Mouse (Mus musculus) lung, embryonic 14.5 days (tissue): ENCODE measurements around the gene Hist1h4h. TPM values are rescaled to one million over a fixed set of nuclear protein-coding genes. Genes with fewer than 3 reads are reported as not detected.
"Not testable (repeated sequence)": the region's sequence is repeated elsewhere in the genome, so short reads cannot be mapped to it uniquely, and the experiment has no call there.

Experiments used
- ATAC-seq: fragments of 200-750 bp; cut with Nextera tagmentation; 2 replicates; pipeline ENCODE4 v1.8.0; 2017; ENCODE audit warnings: mild to moderate bottlenecking, moderate TSS enrichment, moderate library complexity; ENCODE audit not compliant: insufficient read depth
- DNase-seq: peaks from one replicate; pipeline ENCODE4 v3.0.0-alpha.2; 2015
- H3K27ac ChIP-seq: fragments of 300-500 bp; sonication (generic); 2 replicates; pipeline ENCODE4 v1.5.1; 2014; ENCODE audit warnings: low read depth, mild to moderate bottlenecking, moderate library complexity
- H3K27me3 ChIP-seq: fragments of 300-500 bp; sonication (generic); 2 replicates; pipeline ENCODE4 v1.6.1; 2014; ENCODE audit warnings: low read length, control low read depth; ENCODE audit not compliant: insufficient read depth
- H3K36me3 ChIP-seq: fragments of 300-500 bp; sonication (generic); 2 replicates; pipeline ENCODE4 v1.6.1; 2014; ENCODE audit warnings: control low read depth; ENCODE audit not compliant: insufficient read depth
- H3K4me1 ChIP-seq: fragments of 300-500 bp; sonication (generic); 2 replicates; pipeline ENCODE4 v1.6.1; 2014; ENCODE audit warnings: antibody characterized with exemption, control low read depth; ENCODE audit not compliant: insufficient read depth
- H3K4me2 ChIP-seq: fragments of 300-500 bp; sonication (generic); 2 replicates; pipeline ENCODE4 v1.6.1; 2014; ENCODE audit warnings: mild to moderate bottlenecking
- H3K4me3 ChIP-seq: fragments of 300-500 bp; sonication (generic); 2 replicates; pipeline ENCODE4 v1.5.1; 2014; ENCODE audit warnings: low read depth, low read length
- H3K9ac ChIP-seq: fragments of 300-500 bp; sonication (generic); 2 replicates; pipeline ENCODE4 v1.6.1; 2014
- H3K9me3 ChIP-seq: fragments of 300-500 bp; sonication (generic); 2 replicates; pipeline ENCODE4 v1.6.1; 2016; ENCODE audit warnings: low read depth, low read length, control low read depth
- CTCF ChIP-seq: IDR thresholded peaks from 2 replicates; pipeline ENCODE4 v1.5.1; 2016; ENCODE audit warnings: antibody characterized with exemption, low read depth
- WGBS: fragments of 180-500 bp; shearing (Covaris S2); extraction: QIAGEN DNeasy Blood & Tissue Kit; methylation state at CpG from one replicate; pipeline ENCODE4 v1.1.7; 2014; 5-methylcytosine and 5-hydroxymethylcytosine counted together
- microRNA-seq: library from miRNA; unstranded; fragments of <30 nt; microRNA quantifications from one replicate; pipeline ENCODE4, GENCODE M21; 2016; ENCODE audit warnings: borderline number of aligned reads
- polyA plus RNA-seq: library from polyadenylated mRNA; unstranded; fragments of >200 nt; fragmentation: Nextera tagmentation; extraction: Ambion mirVana; gene quantifications from 2 replicates; pipeline ENCODE4 v1.2.1, GENCODE M21; 2014

The Hist1h4h gene
- polyA plus RNA-seq, 1 experiment from 2014 or later = 7.1 TPM

DNA sequence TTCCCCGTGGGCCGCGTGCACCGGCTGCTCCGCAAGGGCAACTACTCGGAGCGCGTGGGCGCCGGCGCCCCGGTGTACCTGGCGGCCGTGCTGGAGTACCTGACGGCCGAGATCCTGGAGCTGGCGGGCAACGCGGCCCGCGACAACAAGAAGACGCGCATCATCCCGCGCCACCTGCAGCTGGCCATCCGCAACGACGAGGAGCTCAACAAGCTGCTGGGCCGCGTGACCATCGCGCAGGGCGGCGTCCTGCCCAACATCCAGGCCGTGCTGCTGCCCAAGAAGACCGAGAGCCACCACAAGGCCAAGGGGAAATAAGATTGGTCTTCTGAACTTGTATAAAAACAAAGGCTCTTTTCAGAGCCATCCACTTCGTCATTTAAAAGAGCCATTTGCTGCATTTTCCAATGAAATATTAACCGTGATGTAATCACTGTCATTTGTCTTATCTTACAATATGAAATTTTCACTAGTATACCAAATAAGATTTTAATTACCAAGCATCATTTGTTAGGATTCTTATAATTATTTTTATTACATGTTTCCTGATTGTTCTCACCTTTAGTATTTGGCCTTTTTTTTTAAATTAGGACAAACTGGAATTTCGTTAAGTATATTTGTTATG is 43.8 kb downstream of the Hist1h4h start:
- DNase-seq = peak; percentile 64

DNA sequence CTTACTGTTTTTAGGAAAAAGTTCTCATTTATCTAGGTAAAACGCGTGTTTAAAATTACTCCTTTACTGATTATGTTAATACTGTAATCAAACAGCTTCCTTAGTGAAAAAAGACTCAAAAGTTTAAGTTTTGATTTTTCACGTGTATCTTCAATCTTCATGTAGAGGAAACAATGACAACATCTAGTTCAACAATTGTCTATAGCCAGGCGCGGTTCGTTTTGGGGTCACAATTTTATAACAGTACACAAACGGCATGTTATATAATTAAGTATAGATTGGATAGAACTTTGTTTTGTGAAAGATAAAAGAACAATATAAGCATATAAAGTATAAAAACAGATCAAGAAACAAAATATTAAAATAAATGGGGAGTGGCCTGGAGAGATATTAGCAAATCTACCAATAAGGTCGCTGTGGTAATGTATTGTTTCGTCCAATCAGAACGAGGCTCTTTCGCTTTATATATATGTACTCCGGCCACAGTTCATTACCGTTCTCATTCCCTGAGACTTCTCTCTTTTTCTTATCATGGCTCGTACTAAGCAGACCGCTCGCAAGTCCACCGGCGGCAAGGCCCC is 44.5 kb downstream of the Hist1h4h start, which contains the start of gene Hist1h3d:
Gene Hist1h3d (plus strand): TSS at position 493 of the 581 bp plus-strand sequence.
- Histone ChIP-seq H3K9me3 (no peaks in the 10 kb centered on the region), H3K4me1 (0 out of 2 replicates have a peak, but pooled peaks cover 4% of the 10 kb centered on the region), H3K27me3 (no peaks in the 10 kb centered on the region), H3K4me2 (peak within 1 kb of the TSS; percentile 79), H3K36me3 (no peaks in the 10 kb centered on the region), H3K9ac (peak within 1 kb of the TSS; percentile 82), H3K4me3 (peak within 1 kb of the TSS; percentile 45), H3K27ac (peak within 1 kb of the TSS; percentile 97)
- TF ChIP-seq CTCF = no peak
- WGBS = under 1% methylated on average over 18 of the region's 18 CpGs
- DNase-seq = peak; percentile 96
- ATAC-seq = peak; percentile 56

More for the DNA sequence above, 43.8 kb downstream of the Hist1h4h start:
- peak overlapping the region; percentile 45 for H3K4me3 ChIP-seq
- peak overlapping the region; percentile 87 for H3K4me2 ChIP-seq
- not testable (repeated sequence) for H3K9me3 ChIP-seq, H3K27me3 ChIP-seq, H3K36me3 ChIP-seq, H3K4me1 ChIP-seq
- peak overlapping the region; percentile 99 for H3K27ac ChIP-seq
- under 1% methylated on average over 5 of the region's 39 CpGs for WGBS
- peak overlapping the region; percentile 49 for H3K9ac ChIP-seq
- peak; percentile 0; the same call in 1 of the 2 replicates for ATAC-seq

DNA sequence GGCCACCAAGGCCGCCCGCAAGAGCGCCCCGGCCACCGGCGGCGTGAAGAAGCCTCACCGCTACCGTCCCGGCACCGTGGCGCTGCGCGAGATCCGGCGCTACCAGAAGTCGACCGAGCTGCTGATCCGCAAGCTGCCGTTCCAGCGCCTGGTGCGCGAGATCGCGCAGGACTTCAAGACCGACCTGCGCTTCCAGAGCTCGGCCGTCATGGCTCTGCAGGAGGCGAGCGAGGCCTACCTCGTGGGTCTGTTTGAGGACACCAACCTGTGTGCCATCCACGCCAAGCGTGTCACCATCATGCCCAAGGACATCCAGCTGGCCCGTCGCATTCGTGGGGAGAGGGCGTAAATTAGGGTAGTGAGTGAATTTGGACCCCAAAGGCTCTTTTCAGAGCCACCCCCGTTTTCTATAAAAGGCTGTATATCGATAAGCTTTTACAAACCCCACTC is 45.0 kb downstream of the Hist1h4h start:
- peak overlapping the region; percentile 45 for H3K4me3 ChIP-seq
- not testable (repeated sequence) for ATAC-seq, H3K27me3 ChIP-seq, H3K36me3 ChIP-seq, DNase-seq, H3K4me1 ChIP-seq, H3K9me3 ChIP-seq
- WGBS = 1% methylated on average over 12 of the region's 40 CpGs
- peak overlapping the region; percentile 97 for H3K27ac ChIP-seq
- peak overlapping the region; percentile 79 for H3K4me2 ChIP-seq
- peak overlapping the region; percentile 82 for H3K9ac ChIP-seq

DNA sequence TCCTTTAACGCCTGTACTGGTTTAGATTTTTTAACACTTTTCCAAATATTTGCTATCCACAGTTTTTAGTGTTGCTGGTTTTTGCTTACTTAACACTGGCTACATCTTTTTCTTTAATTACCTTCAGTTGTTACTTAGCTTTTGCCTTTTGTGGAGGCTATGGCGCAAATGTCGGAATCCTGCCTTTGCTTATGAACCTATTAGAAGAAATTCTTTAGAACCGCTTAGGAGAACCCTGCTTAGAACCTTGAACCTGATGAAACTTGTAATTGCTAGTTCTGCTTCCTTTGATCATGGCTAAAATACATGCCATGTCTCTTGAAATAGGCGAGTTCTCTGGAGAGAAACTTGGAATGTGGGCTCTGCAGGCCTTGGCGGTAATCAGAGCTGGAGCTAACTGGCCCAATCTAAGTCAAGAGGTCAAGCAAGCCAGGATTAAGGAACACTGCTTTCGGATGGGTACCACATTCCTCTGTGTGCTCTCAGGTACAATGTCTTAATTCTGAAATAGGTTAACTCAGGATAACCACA is 45.6 kb downstream of the Hist1h4h start:
- H3K4me2 ChIP-seq = peak overlapping the region; percentile 79
- H3K9me3 ChIP-seq = no peaks in the 10 kb centered on the region
- H3K27ac ChIP-seq = peak overlapping the region; percentile 97
- H3K4me3 ChIP-seq = peak overlapping the region; percentile 45
- TF ChIP-seq CTCF = no peak
- H3K4me1 ChIP-seq = 0 out of 2 replicates have a peak, but pooled peaks cover 4% of the 10 kb centered on the region
- no peaks in the 10 kb centered on the region for H3K36me3 ChIP-seq
- ATAC-seq (no peak), DNase-seq (peak; percentile 63)
- H3K27me3 ChIP-seq = no peaks in the 10 kb centered on the region
- peak overlapping the region; percentile 82 for H3K9ac ChIP-seq
- 3% methylated on average over 7 of the region's 7 CpGs for WGBS

DNA sequence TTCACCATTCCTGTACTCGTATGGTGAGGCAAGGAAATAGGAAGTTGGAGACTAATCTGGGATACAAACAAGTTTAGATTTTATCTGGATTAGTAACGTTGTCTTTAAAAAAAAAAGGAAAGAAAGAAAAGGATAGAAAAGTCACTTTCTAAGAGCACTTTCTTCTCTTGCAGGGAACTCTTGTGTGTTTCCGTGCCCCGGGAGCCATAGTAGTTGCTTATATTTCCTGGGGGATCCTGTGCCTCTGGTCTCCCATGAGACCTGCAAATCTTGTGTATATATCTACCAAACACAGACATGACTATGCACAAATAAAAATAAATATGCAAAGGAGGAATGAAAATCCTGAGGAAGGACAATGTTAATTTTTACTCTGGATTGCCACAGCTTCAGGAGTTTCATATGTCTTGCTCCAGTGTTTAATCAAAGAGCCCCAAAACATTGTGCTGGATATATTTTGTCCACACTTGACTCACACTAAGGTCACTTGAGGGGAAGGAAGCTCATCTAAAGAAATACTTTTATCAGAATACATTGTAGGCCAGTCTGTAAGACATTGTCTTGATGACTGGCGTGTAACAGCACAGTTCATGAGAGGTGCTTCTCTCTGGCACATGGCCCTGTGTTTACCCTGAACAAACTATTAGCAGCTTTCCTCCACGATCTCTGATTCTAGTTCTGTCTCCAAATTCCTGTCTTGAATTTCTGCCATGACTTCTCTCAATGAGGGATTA is 46.2 kb downstream of the Hist1h4h start:
- peak overlapping the region; percentile 82 for H3K9ac ChIP-seq
- H3K4me3 ChIP-seq = peak overlapping the region; percentile 45
- no peaks in the 10 kb centered on the region for H3K36me3 ChIP-seq
- H3K4me1 ChIP-seq = 0 out of 2 replicates have a peak, but pooled peaks cover 4% of the 10 kb centered on the region
- no peaks in the 10 kb centered on the region for H3K9me3 ChIP-seq
- TF ChIP-seq CTCF = no peak
- ATAC-seq (no peak), DNase-seq (peak; percentile 60)
- peak overlapping the region; percentile 79 for H3K4me2 ChIP-seq
- H3K27me3 ChIP-seq = no peaks in the 10 kb centered on the region
- H3K27ac ChIP-seq = peak overlapping the region; percentile 97
- 24% methylated on average over 6 of the region's 6 CpGs for WGBS

DNA sequence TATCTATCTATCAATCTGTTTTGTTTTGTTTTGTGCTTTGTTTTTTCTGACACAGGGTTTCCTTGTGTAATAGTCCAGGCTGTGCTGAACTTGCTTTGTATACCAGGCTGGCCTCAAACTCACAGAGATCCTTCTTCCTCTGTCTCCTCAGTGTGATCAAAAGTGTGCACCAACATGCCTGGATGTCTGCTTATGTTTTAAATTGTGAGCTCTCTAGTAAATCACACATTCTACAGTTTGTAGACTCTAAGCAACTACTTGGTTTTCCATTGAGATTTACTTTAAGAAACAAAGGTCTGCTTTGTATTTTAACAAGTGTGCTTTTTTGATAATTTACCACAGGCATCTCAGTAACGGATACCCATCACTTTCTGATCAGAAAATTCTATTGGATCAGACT is 47.0 kb downstream of the Hist1h4h start:
- H3K27ac ChIP-seq = peak overlapping the region; percentile 76; the same call in 1 of the 2 replicates
- 0 out of 2 replicates have a peak, but pooled peaks cover 4% of the 10 kb centered on the region for H3K4me1 ChIP-seq
- H3K4me3 ChIP-seq = no peak overlapping the region
- H3K9ac ChIP-seq = no peak overlapping the region
- no peak for TF ChIP-seq CTCF
- peak; percentile 19 for DNase-seq
- 81% methylated on average over 1 of the region's 1 CpGs for WGBS
- H3K9me3 ChIP-seq = no peaks in the 10 kb centered on the region
- H3K4me2 ChIP-seq = 0 out of 2 replicates have a peak overlapping the region, but pooled peaks have one; percentile 27
- no peak for ATAC-seq
- H3K27me3 ChIP-seq = no peaks in the 10 kb centered on the region
- no peaks in the 10 kb centered on the region for H3K36me3 ChIP-seq

Small RNAs within 50 kb of the gene (microRNA-seq; reads per million reads assigned to microRNA genes)
- gene Gm44297 (not detected), gene Gm44359 (not detected), gene Gm44394 (not detected), gene n-TStga1 (1.2 reads per million)

Other genes with a start within 250 kb of the Hist1h4h start
- gene Zfp322a, start 161.8 kb upstream of the Hist1h4h start, polyA plus RNA-seq = 54.5 and 59.3 TPM in 2 replicates
- 12.7 and 13.5 TPM in 2 replicates for gene Abt1, start 107.2 kb upstream of the Hist1h4h start, polyA plus RNA-seq
- gene Btn1a1, start 65.1 kb upstream of the Hist1h4h start, polyA plus RNA-seq = 0.07 and 0.18 TPM in 2 replicates
- gene Btn2a2, start 42.2 kb upstream of the Hist1h4h start, polyA plus RNA-seq = 0.63 and 0.73 TPM in 2 replicates
- gene Hist1h2af, start 2.9 kb downstream of the Hist1h4h start, polyA plus RNA-seq = 13.0 and 14.6 TPM in 2 replicates
- 6.6 and 7.5 TPM in 2 replicates for gene Hist1h3g, start 4.4 kb downstream of the Hist1h4h start, polyA plus RNA-seq
- gene Hist1h2bh, start 12.3 kb downstream of the Hist1h4h start, polyA plus RNA-seq = 1.0 and 1.8 TPM in 2 replicates
- gene Hist1h3f, start 13.0 kb downstream of the Hist1h4h start, polyA plus RNA-seq = 2.0 and 2.6 TPM in 2 replicates
- gene Hist1h4f, start 20.6 kb downstream of the Hist1h4h start, polyA plus RNA-seq = 1.4 and 2.7 TPM in 2 replicates
- gene Hist1h1d, start 22.2 kb downstream of the Hist1h4h start, polyA plus RNA-seq = 0.87 and 0.99 TPM in 2 replicates
- gene Hist1h3e, start 31.3 kb downstream of the Hist1h4h start, polyA plus RNA-seq = 8.2 and 10.6 TPM in 2 replicates
- 164 and 166 TPM in 2 replicates for gene Hist1h2ae, start 40.2 kb downstream of the Hist1h4h start, polyA plus RNA-seq
- gene Hist1h2bg, start 40.3 kb downstream of the Hist1h4h start, polyA plus RNA-seq = 14.9 TPM in 2 replicates
- gene Hist1h2bf, start 43.1 kb downstream of the Hist1h4h start, polyA plus RNA-seq = 7.8 and 12.2 TPM in 2 replicates
- gene Hist1h2ad, start 43.3 kb downstream of the Hist1h4h start, polyA plus RNA-seq = 4.2 and 4.9 TPM in 2 replicates
- gene Hist1h3d, start 44.7 kb downstream of the Hist1h4h start, polyA plus RNA-seq = 10.0 and 13.9 TPM in 2 replicates
- 144 and 147 TPM in 2 replicates for gene Hist1h4d, start 50.5 kb downstream of the Hist1h4h start, polyA plus RNA-seq
- gene Hist1h2be, start 90.1 kb downstream of the Hist1h4h start, polyA plus RNA-seq = 2.5 and 3.0 TPM in 2 replicates
- gene Hist1h1e, start 91.5 kb downstream of the Hist1h4h start, polyA plus RNA-seq = 22.6 and 25.7 TPM in 2 replicates
- 1.5 and 2.1 TPM in 2 replicates for gene Hist1h2ac, start 152.9 kb downstream of the Hist1h4h start, polyA plus RNA-seq
- gene Hist1h2bc, start 153.1 kb downstream of the Hist1h4h start, polyA plus RNA-seq = 52.9 and 55.1 TPM in 2 replicates
- not detected in 2 replicates for gene Hist1h1t, start 164.8 kb downstream of the Hist1h4h start, polyA plus RNA-seq
- 11.2 and 11.4 TPM in 2 replicates for gene Hist1h4c, start 167.4 kb downstream of the Hist1h4h start, polyA plus RNA-seq
- 8.4 and 12.1 TPM in 2 replicates for gene Hfe, start 179.8 kb downstream of the Hist1h4h start, polyA plus RNA-seq
- 30.5 and 32.3 TPM in 2 replicates for gene Hist1h1c, start 207.8 kb downstream of the Hist1h4h start, polyA plus RNA-seq
- gene Hist1h3c, start 214.6 kb downstream of the Hist1h4h start, polyA plus RNA-seq = 11.3 and 16.9 TPM in 2 replicates
- gene Hist1h2bb, start 215.7 kb downstream of the Hist1h4h start, polyA plus RNA-seq = 1.6 and 4.0 TPM in 2 replicates
- gene Hist1h2ab, start 220.1 kb downstream of the Hist1h4h start, polyA plus RNA-seq = 70.8 and 71.5 TPM in 2 replicates
- gene Hist1h3b, start 221.2 kb downstream of the Hist1h4h start, polyA plus RNA-seq = 18.4 and 18.7 TPM in 2 replicates
- 4.3 and 7.5 TPM in 2 replicates for gene Hist1h4b, start 226.0 kb downstream of the Hist1h4h start, polyA plus RNA-seq
- gene Hist1h4a, start 230.2 kb downstream of the Hist1h4h start, polyA plus RNA-seq = 0.66 TPM in 1 of 2 replicates, not detected in the other
- gene Hist1h3a, start 231.3 kb downstream of the Hist1h4h start, polyA plus RNA-seq = 7.4 and 9.2 TPM in 2 replicates
- 5.2 and 5.5 TPM in 2 replicates for gene Hist1h1a, start 232.6 kb downstream of the Hist1h4h start, polyA plus RNA-seq
- gene Trim38, start 238.9 kb downstream of the Hist1h4h start, polyA plus RNA-seq = 0.12 TPM in 1 of 2 replicates, not detected in the other